In genomic region chr11:57720076-57720475, GRCm38 (mm10) we compare ENCODE assay signal across 14 mouse cellular contexts.
DNase-seq lines count a peak whose midpoint lies in the region; ATAC-seq and TF ChIP-seq lines count a peak whose summit lies in the region.
"Had no signal": no experiment of that assay in that cellular context is flagged by ENCODE, and none has a peak within 500 bp of the region (broad histone marks: within the 10 kb centered on the region; RNA-seq: fewer than 3 reads in every experiment).

No protein-coding gene starts in this region.

- peaks cover 13% of the 10 kb centered on the region for H3K4me1 ChIP-seq in hindbrain, embryonic 13.5 days (replicated peaks)
- peaks cover 8% of the 10 kb centered on the region; the same call in 1 of the 2 replicates for H3K4me1 ChIP-seq in hindbrain, embryonic 12.5 days
- peaks cover 8% of the 10 kb centered on the region; the same call in 1 of the 2 replicates for H3K4me1 ChIP-seq in embryonic facial prominence, embryonic 14.5 days (ENCODE audit: control insufficient read depth, insufficient read depth, low read length)
- H3K4me1 ChIP-seq in intestine, postnatal 0 days (replicated peaks; ENCODE audit: control insufficient read depth, insufficient read depth, low read length): no peaks in the 10 kb centered on the region
- peaks cover 8% of the 10 kb centered on the region; the same call in 1 of the 2 replicates for H3K4me1 ChIP-seq in stomach, embryonic 14.5 days (ENCODE audit: control insufficient read depth, insufficient read depth, low read length)

- no peaks in the 10 kb centered on the region for H3K9me3 ChIP-seq in hindbrain, embryonic 13.5 days
- no peaks in the 10 kb centered on the region for H3K9me3 ChIP-seq in hindbrain, embryonic 12.5 days (replicated peaks)
- H3K9me3 ChIP-seq in embryonic facial prominence, embryonic 14.5 days (ENCODE audit: control insufficient read depth, low read length): no peaks in the 10 kb centered on the region
- no peaks in the 10 kb centered on the region for H3K9me3 ChIP-seq in intestine, postnatal 0 days (ENCODE audit: control insufficient read depth)
- H3K9me3 ChIP-seq in stomach, embryonic 14.5 days (ENCODE audit: control insufficient read depth, low read depth, low read length): no peaks in the 10 kb centered on the region
- H3K9me3 ChIP-seq: limb, embryonic 15.5 days had no signal

- 78% methylated on average over 6 of the region's 6 CpGs for WGBS in hindbrain, embryonic 13.5 days
- WGBS in hindbrain, embryonic 12.5 days: 74% methylated on average over 6 of the region's 6 CpGs
- WGBS in embryonic facial prominence, embryonic 14.5 days: 50% methylated on average over 6 of the region's 6 CpGs
- WGBS in intestine, postnatal 0 days: 34% methylated on average over 6 of the region's 6 CpGs
- 46% methylated on average over 6 of the region's 6 CpGs for WGBS in stomach, embryonic 14.5 days

- intact Hi-C loops in left cerebral cortex, postnatal 36 days (cut with DNase I): no loop called here

- H3K27me3 ChIP-seq in hindbrain, embryonic 13.5 days: no peaks in the 10 kb centered on the region
- no peaks in the 10 kb centered on the region for H3K27me3 ChIP-seq in hindbrain, embryonic 12.5 days
- H3K27me3 ChIP-seq in embryonic facial prominence, embryonic 14.5 days (replicated peaks; ENCODE audit: control insufficient read depth, insufficient read depth, low read length): no peaks in the 10 kb centered on the region
- no peaks in the 10 kb centered on the region for H3K27me3 ChIP-seq in intestine, postnatal 0 days (replicated peaks; ENCODE audit: control insufficient read depth, insufficient read depth, low read length)
- H3K27me3 ChIP-seq in stomach, embryonic 14.5 days (ENCODE audit: control insufficient read depth, insufficient read depth, low read length): no peaks in the 10 kb centered on the region
- H3K27me3 ChIP-seq: limb, embryonic 15.5 days had no signal

- TF ChIP-seq CTCF in intestine, postnatal 0 days (IDR thresholded peaks at IDR 0.05; ENCODE audit: low read depth): no peak

- no peak for ATAC-seq in hindbrain, embryonic 13.5 days (ENCODE audit: low FRiP score)
- no peak for ATAC-seq in hindbrain, embryonic 12.5 days (ENCODE audit: low FRiP score)
- ATAC-seq in embryonic facial prominence, embryonic 14.5 days (ENCODE audit: low read depth): peak; percentile 4; the same call in 1 of the 2 replicates
- ATAC-seq in intestine, postnatal 0 days: peak; percentile 79
- ATAC-seq in stomach, embryonic 14.5 days (ENCODE audit: insufficient number of reproducible peaks, insufficient read depth, low FRiP score, low read depth): 0 out of 2 replicates have a peak, but pooled peaks have one; percentile 10

- peak overlapping the region; percentile 67 for H3K27ac ChIP-seq in hindbrain, embryonic 13.5 days
- no peak overlapping the region for H3K27ac ChIP-seq in hindbrain, embryonic 12.5 days
- peak overlapping the region; percentile 63 for H3K27ac ChIP-seq in embryonic facial prominence, embryonic 14.5 days (replicated peaks; ENCODE audit: low read depth, low read length)
- H3K27ac ChIP-seq in intestine, postnatal 0 days (ENCODE audit: low read depth, low read length): no peak overlapping the region
- no peak overlapping the region for H3K27ac ChIP-seq in stomach, embryonic 14.5 days (ENCODE audit: low read length)
- H3K27ac ChIP-seq: limb, embryonic 15.5 days had no signal

- H3K4me2 ChIP-seq in hindbrain, embryonic 13.5 days: no peak overlapping the region
- no peak overlapping the region for H3K4me2 ChIP-seq in hindbrain, embryonic 12.5 days (replicated peaks)
- no peak overlapping the region for H3K4me2 ChIP-seq in embryonic facial prominence, embryonic 14.5 days (ENCODE audit: low read depth, low read length)
- no peak overlapping the region for H3K4me2 ChIP-seq in intestine, postnatal 0 days (replicated peaks; ENCODE audit: low read depth)
- no peak overlapping the region for H3K4me2 ChIP-seq in stomach, embryonic 14.5 days (replicated peaks; ENCODE audit: low read depth, low read length)
- H3K4me2 ChIP-seq: limb, embryonic 15.5 days had no signal

- H3K4me3 ChIP-seq in hindbrain, embryonic 13.5 days: no peak overlapping the region
- no peak overlapping the region for H3K4me3 ChIP-seq in hindbrain, embryonic 12.5 days
- H3K4me3 ChIP-seq in embryonic facial prominence, embryonic 14.5 days (ENCODE audit: low read depth, low read length): no peak overlapping the region
- no peak overlapping the region for H3K4me3 ChIP-seq in intestine, postnatal 0 days (ENCODE audit: low read depth, low read length)
- no peak overlapping the region for H3K4me3 ChIP-seq in stomach, embryonic 14.5 days (ENCODE audit: low read depth, low read length)
- H3K4me3 ChIP-seq: limb, embryonic 15.5 days had no signal

- H3K9ac ChIP-seq in hindbrain, embryonic 13.5 days: no peak overlapping the region
- H3K9ac ChIP-seq in hindbrain, embryonic 12.5 days: no peak overlapping the region
- no peak overlapping the region for H3K9ac ChIP-seq in embryonic facial prominence, embryonic 14.5 days (ENCODE audit: low read depth, low read length)
- no peak overlapping the region for H3K9ac ChIP-seq in intestine, postnatal 0 days (ENCODE audit: low read depth, low read length)
- no peak overlapping the region for H3K9ac ChIP-seq in stomach, embryonic 14.5 days (replicated peaks; ENCODE audit: low read depth, low read length)
- H3K9ac ChIP-seq: limb, embryonic 15.5 days had no signal

- H3K36me3 ChIP-seq in hindbrain, embryonic 13.5 days: peaks cover 5% of the 10 kb centered on the region; the same call in 1 of the 2 replicates
- no peaks in the 10 kb centered on the region for H3K36me3 ChIP-seq in hindbrain, embryonic 12.5 days
- H3K36me3 ChIP-seq in embryonic facial prominence, embryonic 14.5 days (ENCODE audit: control insufficient read depth, insufficient read depth, low read length): peaks cover 5% of the 10 kb centered on the region
- H3K36me3 ChIP-seq in intestine, postnatal 0 days (ENCODE audit: control insufficient read depth, insufficient read depth): peaks cover 30% of the 10 kb centered on the region; the same call in 1 of the 2 replicates
- no peaks in the 10 kb centered on the region for H3K36me3 ChIP-seq in stomach, embryonic 14.5 days (ENCODE audit: control insufficient read depth, insufficient read depth, low read length)

- peak; percentile 26 for DNase-seq in embryonic facial prominence, embryonic 14.5 days (ENCODE audit: low spot score)
- no peak for DNase-seq in left cerebral cortex, postnatal 36 days (ENCODE audit: low spot score in 2 of 2)
- no peak for DNase-seq in cerebellum, adult 11-12 months
- no peak for DNase-seq in thymus, postnatal 4 days
- DNase-seq: cerebellum, postnatal 10 days; kidney, adult 11 months; kidney, postnatal 25 days; right cerebral cortex, postnatal 14 days; thymus, adult 18-20 months had no signal

Comparison
In these comparisons a context has a peak if more than half of its experiments do, and no peak if none do; other contexts are left out.
1. H3K27ac ChIP-seq: peak in hindbrain, embryonic 13.5 days (single experiment) and embryonic facial prominence, embryonic 14.5 days (single experiment); none in hindbrain, embryonic 12.5 days (single experiment), intestine, postnatal 0 days (single experiment) and stomach, embryonic 14.5 days (single experiment).
2. ATAC-seq: peak in embryonic facial prominence, embryonic 14.5 days (single experiment), intestine, postnatal 0 days (single experiment) and stomach, embryonic 14.5 days (single experiment); none in hindbrain, embryonic 13.5 days (single experiment) and hindbrain, embryonic 12.5 days (single experiment).